Mouse (Mus musculus) adrenal gland, postnatal 25 days (tissue): ENCODE measurements around the gene Mpp2. TPM values are rescaled to one million over a fixed set of nuclear protein-coding genes. Genes with fewer than 3 reads are reported as not detected.

ENCODE experiments used
- DNase-seq: peaks from one replicate; pipeline ENCODE4 v3.0.0; 2021; ENCODE audit warnings: mixed read lengths
- total RNA-seq: library from RNA; stranded (reverse); gene quantifications from 2 replicates; pipeline ENCODE4 v1.2.3, GENCODE M21; 2021

Gene Mpp2
- total RNA-seq, 1 experiment from 2014 or later: 11.8 TPM

DNA sequence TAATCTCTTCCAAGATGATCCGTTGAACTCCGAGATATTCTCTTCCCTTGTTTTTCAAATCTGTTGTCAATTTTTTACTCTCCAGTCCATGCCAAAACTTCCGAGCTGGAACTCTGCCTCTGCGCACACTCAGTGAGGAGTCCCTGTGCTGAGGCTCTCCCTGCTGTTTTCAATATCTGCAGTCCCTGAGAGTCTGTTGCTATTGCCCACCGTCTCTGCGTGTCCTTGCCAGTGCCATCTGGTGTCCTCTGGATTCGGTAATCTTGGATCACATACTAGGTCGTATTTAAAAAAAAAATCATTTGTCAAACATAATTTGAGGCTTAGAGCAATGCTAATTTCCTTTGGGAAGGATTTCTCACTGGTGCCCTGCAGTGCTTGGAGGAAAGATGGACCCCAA, 53.4 kb downstream of the Mpp2 start:
- DNase-seq: no peak

DNA sequence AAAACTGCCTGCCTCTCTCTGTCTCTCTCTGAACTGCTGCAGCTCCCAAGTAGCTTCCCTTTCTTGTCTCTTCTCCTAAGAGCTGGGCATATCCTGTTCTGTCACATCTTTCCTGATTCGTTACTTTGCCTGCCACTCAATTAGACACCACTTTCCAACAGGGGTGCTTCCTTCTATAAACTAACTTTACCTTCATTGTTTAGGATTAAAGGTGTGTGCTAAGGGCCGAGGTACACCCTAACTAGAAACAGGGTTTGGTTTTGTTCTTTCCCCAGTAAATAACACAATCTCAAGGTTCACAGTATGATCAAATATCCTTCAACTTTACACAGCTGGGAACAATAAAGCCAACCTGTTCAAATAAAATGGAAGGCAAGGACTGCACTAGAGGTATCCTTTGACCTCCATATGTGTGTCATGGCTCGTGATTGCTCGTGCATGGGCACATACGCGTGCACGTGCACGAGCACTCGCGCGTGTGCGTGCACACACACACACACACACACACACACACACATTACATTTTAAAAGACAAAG, 55.2 kb downstream of the Mpp2 start:
- DNase-seq: no peak

- no peak for DNase-seq
Observed at GRCm38 (mm10) chr11:102031149-102031548, 57.2 kb downstream of the Mpp2 start.

GRCm38 (mm10) chr11:102029966-102030365, 58.3 kb downstream of the Mpp2 start:
- no peak for DNase-seq

DNA sequence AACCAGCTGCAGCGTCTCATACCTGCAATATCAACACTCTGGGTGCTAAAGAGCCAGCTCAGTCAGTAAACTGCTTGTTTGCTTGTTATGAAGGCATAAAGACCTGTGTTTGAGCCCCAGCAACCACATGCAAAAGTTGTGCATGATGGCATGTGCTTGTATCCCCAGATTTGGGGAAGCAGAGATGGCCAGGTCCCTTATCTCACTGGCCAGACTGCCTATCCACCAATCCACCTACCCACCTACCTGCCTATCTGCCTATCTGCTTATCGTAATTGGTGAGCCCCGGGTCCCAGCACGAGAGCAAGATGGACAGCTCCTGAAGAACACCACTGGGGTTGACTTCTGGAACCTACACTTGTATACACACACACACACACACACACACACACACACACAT, 59.0 kb downstream of the Mpp2 start:
- DNase-seq: no peak

DNA sequence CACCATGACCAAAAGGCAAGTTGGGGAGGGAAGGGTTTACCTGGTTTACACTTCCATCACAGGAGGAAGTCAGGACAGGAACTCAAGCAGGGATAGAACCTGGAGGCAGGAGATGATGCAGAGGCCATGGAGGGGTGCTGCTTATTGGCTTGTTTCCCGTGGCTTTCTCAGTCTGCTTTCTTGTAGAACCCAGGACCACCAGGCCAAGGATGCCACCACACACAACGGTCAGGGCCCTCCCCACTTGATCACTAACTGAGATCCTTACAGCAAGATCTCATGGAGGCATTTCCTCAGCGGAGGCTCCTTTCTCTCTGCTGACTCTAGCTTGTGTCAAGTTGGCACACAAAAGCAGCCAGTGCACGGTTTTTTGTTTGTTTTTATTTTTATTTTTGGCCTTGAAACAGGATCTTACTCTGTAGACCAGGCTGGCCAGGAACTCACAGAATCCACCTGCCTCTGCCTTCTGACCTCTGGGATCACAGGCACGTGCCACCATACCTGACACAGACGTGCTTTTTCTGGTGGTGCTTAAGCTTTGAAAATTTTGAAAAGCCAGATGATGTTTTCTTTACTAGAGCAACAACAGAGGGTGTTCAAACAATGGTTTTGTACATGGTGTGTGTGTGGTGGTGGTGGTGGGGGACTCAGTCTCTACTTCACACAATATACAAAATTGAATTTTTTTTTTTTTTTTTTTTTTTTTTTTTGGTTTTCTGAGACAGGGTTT, 60.1 kb downstream of the Mpp2 start, which contains the start of gene Mpp3:
Gene Mpp3, minus strand, starts transcription at position 375 of the 730 bp plus-strand sequence.
- no peak for DNase-seq

DNA sequence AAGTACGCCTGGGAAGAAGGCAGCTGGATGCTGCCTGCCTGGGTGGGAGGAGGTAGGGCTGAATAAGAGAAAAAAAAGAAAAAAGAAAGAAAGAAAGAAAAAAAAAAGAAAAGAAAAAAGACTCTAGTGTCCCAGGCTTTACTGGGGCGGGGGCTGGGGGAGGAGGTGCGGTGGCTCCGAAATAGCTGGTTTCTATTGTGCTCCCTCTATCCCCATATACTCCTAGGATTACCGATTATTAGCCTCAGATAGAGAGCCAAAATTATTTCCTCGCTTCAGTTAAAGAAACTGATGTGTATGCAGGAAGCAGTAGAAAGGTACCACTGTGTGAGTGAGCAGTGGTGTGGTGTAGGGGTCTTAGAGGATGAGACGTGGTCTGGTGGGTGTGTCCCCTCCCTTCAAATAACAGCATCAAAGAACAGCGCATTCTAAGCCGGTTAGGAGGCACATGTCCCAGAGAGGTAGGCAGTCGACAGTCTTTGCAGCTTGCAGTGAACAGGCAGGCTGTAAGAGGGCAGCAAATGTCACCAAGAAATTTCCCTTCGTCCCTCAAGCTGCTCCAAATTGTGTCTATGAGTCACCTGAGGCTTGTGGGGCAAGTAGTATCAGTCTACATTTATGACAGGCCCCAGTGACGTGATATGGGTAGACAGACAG, 60.8 kb downstream of the Mpp2 start:
- no peak for DNase-seq

- DNase-seq: peak; percentile 79
Observed at GRCm38 (mm10) chr11:102026694-102027360, 61.5 kb downstream of the Mpp2 start.

DNA sequence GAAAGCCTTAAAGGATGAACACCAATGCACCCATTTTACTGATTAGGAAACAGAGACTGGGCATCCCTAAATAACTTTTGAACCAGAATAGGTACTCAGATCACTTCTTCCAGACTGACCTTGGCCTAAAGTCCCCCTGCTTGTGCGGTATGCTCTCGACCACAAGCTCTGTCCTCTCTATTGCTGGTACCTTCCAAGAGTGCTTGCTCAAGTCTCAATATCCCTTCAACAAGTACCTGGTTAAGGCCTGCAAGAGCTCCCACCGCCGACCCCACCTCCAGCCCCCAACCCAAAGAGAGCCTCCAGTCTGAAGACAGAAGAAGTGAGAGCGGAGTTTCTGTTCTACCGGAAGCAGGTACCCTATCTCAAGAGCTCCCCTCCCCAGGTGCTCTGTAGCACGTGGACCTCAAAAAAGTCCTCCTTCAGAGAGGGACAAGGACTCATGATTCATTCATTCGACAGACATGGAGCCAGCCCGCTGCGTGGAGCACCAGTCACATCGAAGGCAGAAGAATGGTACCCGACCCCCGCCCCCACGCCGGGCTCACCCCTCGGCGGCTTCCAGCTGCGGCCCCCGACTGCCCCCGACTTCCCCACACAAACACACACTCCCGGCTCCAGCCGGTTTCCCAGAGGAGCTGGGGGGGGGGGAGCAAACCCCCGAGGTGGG, 62.2 kb downstream of the Mpp2 start:
- peak; percentile 34 for DNase-seq

DNA sequence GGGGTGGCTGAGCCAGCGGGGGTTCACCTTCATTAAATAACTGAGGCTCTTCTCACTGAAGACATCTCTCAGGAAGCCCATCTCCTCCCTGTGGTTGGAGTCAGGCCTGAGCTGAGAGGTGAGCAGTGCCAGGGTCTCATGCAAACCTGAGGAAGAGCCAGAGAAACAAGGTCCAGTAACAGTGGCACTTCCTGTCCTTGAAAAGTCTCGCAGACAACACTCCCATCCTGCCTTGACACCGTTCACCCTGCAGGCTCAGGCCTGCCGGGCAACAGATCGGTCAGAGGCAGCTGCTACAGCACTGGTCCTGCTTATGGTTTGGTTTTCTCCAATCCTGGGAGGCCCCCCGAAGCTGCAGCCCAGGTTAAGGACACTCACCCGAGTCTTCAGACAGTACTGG, 63.0 kb downstream of the Mpp2 start:
- no peak for DNase-seq

- no peak for DNase-seq
Observed at GRCm38 (mm10) chr11:102024875-102025274, 63.4 kb downstream of the Mpp2 start.

DNA sequence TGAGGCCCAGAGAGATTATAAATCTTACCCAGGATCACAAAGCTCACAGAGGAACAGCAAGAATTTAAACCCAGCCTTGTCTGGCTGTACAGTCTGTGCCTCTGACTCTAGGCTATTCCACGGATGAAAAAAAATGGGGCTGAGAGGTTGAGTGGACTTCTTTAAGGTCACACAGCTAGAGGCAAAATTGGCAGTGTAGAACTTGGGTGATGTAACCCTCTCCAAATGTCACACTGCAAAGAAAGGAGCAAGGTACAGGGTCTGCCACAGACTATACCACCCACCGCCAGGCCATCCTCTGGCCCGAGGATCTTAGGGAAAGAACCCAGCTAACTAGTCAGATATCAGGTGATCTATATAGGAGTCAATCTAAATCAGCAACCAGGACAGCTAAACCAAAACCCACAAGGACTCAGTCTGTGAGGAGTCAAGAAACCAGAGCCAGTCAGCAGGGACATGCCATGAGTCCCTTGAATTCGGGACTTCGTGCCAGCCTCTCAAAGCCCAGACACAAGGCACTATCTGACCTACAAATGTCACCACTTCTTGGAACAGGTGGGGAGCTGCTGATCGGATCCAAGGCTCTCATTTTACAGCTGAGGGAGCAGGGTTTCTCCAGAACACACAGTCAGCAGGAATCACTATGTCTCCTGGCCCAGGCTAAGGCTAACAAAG, 64.1 kb downstream of the Mpp2 start:
- DNase-seq: no peak

- no peak for DNase-seq
Observed at GRCm38 (mm10) chr11:102023406-102023805, 64.9 kb downstream of the Mpp2 start.

DNA sequence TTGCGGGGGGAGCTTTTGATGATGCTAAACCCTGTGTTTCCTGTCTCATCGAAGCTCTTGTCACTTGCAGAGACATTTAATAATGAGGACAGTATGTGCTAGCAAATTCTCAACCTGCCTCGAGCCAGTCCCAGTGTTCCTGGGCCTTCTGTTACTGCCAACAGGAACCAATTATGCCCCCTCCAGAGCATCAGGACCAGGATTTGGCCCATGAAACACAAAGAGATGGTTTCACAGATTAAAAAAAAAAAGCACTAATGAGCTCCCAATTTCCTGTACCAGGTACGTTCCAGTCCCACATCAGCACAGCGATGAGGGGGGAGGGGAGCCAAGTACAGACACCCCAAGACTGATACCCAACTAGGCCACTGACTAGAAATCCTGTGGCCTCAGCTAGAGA, 67.1 kb downstream of the Mpp2 start:
- no peak for DNase-seq

DNA sequence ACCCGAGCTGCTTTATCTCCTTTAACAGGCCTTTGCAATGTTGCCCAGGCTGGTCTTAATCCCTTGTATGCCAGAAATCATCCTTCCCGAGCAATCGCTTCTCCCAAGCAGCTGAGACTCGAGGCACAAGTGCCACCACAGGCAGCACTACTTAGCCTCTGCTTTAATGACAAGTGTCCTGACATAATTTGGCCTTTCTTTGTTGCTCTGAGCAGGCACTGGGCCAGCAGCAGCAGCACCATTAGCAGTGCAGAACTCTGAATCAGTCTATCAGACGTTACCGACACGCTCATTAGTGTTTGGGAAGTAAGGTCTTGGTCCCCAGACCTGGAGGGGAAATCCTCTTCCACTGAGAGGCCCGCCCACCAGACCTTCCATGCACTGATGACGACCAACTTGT, 68.6 kb downstream of the Mpp2 start:
- no peak for DNase-seq

DNA sequence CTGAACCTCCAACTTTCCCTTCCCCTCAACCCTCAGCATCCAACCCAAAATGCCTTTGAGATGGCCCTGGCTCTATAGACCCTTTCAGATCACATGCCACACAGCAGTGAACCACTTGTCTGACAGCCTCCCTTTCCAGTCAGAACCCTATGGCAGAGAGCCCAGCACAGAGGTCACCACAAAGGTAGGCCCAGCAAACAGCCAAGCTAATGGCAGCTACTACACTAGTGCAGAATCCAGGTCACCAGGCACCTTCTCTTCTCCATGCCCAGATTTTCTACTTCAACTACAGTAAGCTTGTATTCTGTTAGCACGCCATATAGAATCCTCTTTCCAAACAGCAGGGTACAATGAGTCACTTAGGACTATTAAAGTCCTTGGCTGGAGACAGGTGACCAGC, 72.2 kb downstream of the Mpp2 start:
- no peak for DNase-seq

- no peak for DNase-seq
Observed at GRCm38 (mm10) chr11:102015472-102015871, 72.8 kb downstream of the Mpp2 start.

GRCm38 (mm10) chr11:102013201-102013600, 75.1 kb downstream of the Mpp2 start:
- no peak for DNase-seq

DNA sequence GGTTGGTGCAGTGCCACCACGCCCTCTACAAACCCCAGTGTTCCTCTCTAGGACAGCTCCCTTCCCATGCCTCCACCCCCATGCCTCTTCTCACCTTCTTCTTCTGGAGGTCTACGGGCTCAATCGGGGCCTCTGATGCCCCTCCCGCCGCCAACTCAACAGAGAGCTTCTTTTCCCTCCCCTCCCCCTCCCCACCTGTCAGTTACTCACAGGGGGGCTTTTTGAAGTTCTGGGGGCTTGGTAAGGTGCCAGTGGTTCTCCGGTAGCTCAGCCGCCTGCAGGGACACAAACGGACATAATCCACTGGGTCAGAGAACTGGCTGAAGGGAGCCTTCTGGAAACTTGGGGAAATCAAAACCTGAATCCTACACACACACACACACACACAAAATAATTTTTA, 76.8 kb downstream of the Mpp2 start:
- DNase-seq: no peak

GRCm38 (mm10) chr11:102010140-102010539, 78.2 kb downstream of the Mpp2 start:
- no peak for DNase-seq

- no peak for DNase-seq
Observed at GRCm38 (mm10) chr11:102008954-102009637, 79.2 kb downstream of the Mpp2 start.
